Mouse (Mus musculus) frontal cortex, postnatal 25 days (tissue): ENCODE data around the gene Prkcz.

ENCODE experiments used
- DNase-seq, 2 experiments: peaks; one replicate each; pipeline ENCODE4 v3.0.0; 2022; ENCODE audit warnings: low spot score in 2 of 2

The Prkcz gene

DNA sequence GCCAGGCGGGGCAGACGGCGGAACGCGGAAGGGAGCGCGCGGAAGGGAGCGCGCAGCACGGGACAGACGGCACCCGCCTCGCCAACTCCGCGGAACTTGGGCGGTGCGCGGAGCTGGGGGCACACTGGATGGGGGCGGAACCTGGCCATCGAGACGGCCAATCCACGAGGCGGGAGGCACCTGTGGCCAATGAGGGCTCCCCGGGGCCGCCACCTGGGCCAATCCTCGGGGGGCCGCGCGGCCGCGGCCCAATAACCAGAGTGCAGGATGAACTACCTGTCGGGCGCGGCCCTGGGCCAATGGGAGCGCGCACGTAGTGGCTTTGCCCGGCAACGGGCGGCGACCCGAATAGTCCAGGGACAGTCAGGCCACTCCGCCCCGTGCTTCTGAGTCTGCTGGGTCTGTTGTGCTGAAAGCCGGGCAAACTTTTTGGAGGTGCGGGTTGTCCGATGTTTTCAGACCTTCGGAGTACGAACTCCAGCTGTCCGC is at the start of gene Prkcz:
Gene Prkcz, minus strand, starts transcription at position 59 of the 489 bp plus-strand sequence.
- no peak for DNase-seq

DNA sequence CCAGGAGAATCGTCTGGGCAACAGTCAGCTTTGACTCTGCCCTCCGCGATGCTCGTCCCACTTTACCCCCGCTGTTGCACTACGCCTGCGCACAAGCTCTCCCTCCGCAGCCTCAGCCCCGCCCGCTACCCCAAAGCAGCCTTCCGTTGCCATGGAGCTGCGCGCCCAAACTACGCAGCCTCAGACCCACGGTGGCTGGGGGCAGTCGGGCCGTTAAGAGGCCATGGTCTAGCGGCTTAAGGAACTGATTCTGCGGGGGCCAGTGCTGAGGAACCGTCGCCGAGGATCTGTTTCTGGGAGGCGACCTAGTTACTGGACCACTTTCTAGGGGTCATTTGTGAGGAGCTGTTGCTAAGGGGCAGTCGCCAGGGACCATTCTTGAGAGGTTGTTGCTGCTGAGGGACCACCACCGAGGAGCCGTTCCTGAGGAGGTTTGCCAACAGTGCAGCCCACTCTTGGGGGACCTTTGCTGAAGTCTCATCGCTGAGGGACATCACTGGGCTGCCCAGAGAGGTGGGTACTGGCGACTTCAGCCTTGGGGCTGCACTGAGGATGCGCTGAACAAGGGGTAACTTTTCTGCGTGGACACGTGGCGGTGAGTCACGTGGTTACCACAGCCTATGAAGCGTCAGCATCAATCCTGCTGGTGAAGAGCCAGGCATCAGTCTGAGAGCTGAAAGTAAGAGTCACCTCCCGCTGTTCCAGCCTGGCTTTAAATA is 48.1 kb upstream of the Prkcz start, which contains the start of gene Cfap74:
Gene Cfap74, plus strand, starts transcription at position 133 of the 719 bp plus-strand sequence.
- peak; percentile 60 to 75 for DNase-seq

- DNase-seq: no peak
Observed at GRCm38 (mm10) chr4:155408695-155409057, 47.5 kb upstream of the Prkcz start.

- no peak for DNase-seq
Observed at GRCm38 (mm10) chr4:155402489-155402888, 41.3 kb upstream of the Prkcz start.

DNA sequence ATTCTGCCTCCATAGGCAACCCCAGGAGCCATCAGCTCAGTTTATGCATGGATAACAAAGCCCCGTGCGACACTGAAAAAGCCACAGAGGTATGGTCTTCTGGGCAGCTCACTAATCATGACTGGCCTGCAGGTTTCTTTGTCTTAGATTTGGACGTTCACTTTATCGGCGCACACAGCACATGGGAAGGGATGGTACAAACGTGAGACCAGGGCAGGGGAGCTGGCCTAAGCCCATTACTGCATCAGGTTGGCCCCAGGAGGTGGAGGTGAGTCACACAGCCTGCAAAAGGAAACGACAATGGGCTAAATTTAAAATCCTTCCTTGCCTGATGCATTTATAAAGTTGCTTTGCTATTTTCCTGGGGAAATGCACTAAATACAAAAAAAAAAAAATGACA is 40.0 kb upstream of the Prkcz start:
- no peak for DNase-seq

- DNase-seq: no peak
Observed at GRCm38 (mm10) chr4:155398222-155398540, 37.0 kb upstream of the Prkcz start.

DNA sequence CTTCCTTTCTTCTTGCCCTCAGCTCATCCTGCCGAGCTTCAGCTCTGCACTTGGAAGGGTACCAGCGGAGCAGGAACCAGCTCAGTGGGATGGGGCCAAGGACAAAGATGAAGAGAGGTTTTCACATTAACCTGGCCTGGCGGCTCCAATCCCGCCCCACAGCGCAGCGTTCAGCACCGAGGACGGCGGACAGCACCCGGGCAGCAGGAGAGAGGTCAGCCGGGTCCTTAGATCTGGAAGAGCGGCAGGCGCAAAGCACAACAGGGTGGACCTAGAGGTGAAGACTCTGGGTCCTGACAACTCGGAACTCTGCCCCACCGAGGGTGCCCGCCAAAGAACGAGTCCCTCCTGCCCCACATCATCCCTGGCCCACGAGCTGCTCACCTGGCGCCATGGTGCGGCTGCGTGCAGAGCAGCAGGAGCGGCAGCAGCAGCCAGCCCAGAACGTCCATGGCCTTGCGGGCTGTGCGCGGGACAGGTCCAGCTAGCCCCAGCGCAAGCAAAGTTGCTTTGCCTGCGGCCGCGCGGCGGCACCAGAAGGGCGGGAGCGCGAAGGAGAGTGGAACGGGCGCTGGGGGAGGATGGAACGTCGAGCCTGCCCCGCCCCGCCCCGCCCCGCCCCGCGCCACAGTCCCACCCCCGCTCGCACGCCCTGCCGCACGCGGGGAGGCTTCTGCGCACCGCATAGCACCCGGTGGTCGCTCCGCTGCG is 36.5 kb upstream of the Prkcz start, which contains the start of gene Gabrd:
Gene Gabrd, minus strand, starts transcription at position 602 of the 711 bp plus-strand sequence.
- peak; percentile 31 to 33 for DNase-seq

GRCm38 (mm10) chr4:155396751-155397150 is 35.6 kb upstream of the Prkcz start:
- no peak for DNase-seq

DNA sequence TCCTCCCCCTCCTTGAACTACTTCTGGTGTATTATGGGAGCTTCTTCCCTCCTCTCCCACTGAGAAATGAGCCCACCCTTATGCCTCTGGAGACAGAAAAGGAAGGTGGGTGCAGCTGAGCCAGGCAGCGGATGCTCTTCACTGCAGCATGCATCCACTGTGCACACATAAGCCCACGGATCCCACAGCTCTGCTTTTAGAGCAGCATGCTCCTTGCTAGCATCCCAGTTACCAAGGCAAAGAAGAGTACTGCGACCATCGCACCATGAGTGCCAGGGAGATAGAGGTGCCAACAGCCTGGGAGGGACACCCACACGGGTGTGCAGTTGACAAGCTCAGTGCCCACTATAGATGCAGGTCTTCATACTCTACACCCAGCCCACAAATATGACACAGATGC is 34.3 kb upstream of the Prkcz start:
- DNase-seq: peak; percentile 37 to 40

- no peak for DNase-seq
Observed at GRCm38 (mm10) chr4:155387166-155387565, 26.0 kb upstream of the Prkcz start.

- DNase-seq: no peak
Observed at GRCm38 (mm10) chr4:155383326-155383725, 22.2 kb upstream of the Prkcz start.

- DNase-seq: peak; percentile 29 to 48
Observed at GRCm38 (mm10) chr4:155382752-155383151, 21.6 kb upstream of the Prkcz start.

DNA sequence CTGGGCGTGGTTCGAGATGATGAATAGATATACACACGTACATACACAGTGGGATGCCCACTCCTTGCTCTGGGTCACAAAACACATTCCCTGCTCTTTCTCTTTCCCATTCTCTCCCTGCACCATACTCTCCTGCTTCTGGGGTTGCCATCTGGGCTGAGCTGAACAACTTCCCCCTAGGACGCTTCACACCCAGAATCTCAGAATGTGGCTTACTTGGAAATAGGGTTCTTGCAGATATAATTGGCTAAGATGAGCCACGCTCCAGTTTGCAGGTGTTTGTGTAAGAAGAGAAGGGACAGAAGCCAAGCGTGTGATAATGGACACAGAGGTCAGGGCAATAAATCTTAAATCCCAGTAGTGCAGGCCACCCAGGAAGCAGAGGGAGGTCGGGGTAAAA is 20.8 kb upstream of the Prkcz start:
- DNase-seq: no peak

DNA sequence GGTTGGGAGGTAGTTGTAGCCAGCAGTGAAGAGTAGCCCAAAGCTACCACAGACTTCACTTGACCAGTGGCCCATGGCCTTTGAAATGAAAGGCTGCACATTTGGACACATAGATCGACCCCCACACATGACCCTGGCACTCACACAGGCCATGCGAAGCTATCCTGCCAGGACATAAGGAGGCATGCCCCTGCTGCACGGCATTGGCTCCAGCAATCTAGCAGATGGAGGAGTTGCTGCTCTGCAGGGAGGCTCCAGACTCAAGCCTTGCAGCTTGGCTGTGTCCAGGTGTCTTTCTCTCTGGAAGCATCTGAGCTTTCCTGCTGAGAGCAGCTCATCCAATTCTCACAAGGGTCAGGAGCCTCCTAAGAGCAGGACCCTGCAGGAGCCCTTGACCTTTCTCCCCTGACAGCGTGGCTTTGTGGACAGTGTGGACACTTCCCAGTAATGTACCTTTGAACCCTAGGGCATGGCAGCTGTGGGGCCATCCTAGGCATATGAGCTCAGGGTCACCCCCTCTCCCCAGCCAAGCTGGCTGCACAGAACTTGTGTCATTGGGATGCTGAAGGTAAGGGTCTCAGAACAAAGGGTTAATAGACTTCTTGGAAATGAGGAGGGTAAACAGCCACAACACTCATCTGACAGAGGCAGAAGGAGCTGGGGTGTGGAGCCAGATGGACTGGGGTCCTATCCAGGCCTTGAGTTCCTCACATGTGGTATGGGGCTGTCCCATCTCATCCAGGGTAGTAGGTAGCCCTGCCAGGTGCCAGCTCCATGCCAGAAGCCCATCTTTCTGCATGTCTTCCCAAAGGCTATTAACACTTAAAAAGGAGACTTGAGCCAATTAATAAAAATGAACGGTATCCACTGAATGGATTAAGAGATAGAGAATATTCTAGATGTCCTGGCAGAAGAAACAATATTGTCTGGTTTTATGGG is 10.9 kb upstream of the Prkcz start:
- no peak for DNase-seq

- DNase-seq: no peak
Observed at GRCm38 (mm10) chr4:155370737-155371715, 9.9 kb upstream of the Prkcz start.

DNA sequence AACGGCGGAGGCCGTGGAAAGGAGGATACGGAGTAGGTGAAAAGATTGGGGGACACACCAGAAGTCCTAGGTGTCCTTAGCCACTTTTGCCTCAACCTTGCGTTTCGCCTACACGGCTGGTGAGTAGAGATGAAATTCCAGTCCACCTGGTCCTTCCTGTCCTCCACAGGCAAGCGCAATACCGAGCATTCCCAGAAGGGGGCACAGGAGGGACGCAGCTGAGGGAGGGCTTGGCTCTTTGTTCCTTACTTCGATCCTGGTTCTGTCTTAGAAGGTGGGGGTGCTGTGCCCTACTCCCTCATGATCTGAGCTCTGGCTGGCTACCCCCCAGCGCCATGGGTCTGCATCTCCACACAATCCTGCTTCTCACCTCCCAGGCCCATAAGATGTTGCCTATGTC is 7.5 kb upstream of the Prkcz start:
- DNase-seq: peak; percentile 75 to 77

DNA sequence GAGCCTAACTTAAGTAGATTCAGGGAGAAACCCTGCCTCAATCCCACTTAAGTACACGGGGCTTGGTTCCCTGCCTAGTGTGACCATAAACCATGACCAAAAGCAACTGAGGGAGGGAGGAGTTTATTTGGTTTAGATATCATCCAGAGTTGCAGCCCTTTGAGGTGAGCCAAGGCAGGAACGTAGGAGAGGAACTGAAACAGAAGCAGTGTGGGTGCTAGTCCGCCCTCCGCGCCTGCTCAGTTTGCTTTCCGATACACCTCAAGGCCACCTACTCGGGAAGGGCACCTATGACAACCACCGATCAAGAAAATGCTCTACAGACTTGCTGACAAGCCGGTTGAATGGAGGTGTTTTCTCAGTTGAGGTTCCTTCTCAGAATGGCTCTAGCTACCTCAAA is 6.6 kb upstream of the Prkcz start:
- DNase-seq: no peak

DNA sequence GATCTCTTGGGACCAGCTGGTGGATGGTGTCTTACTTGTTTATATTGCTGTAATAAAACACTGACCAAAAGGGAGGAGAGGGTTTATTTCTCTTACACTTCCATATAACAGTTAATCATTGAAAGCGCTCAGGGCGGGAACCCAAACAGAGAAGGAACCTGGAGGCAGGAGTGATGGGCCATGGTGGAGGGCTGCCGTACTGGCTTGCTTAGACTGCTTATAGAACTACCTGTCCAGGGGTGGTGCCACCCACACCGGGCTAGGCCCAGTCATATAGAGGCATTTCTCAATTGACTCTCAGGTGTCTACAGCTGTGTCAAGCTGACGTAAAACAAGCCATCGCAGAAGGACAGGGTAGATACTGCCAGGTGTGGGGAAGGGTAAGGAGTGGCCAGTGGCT is 5.6 kb upstream of the Prkcz start:
- DNase-seq: no peak

- no peak for DNase-seq
Observed at GRCm38 (mm10) chr4:155362443-155362842, 1.3 kb upstream of the Prkcz start.

GRCm38 (mm10) chr4:155360856-155361255 is 305 bp downstream of the Prkcz start:
- DNase-seq: no peak
